Mouse (Mus musculus) limb, embryonic 11.5 days (tissue): ENCODE results near the gene Hoxc5. TPM values are rescaled to one million over a fixed set of nuclear protein-coding genes. Genes with fewer than 3 reads are reported as not detected.

ENCODE experiments used
- ATAC-seq: fragments of 200-750 bp; cut with Nextera tagmentation; 2 replicates; pipeline ENCODE4 v1.8.0; 2017; ENCODE audit warnings: low read depth; ENCODE audit not compliant: insufficient number of reproducible peaks, low FRiP score, low TSS enrichment
- DNase-seq: peaks from one replicate; pipeline ENCODE4 v3.0.0-alpha.2; 2015; ENCODE audit warnings: low spot score
- H3K27ac ChIP-seq: fragments of 300-500 bp; sonication (generic); replicated peaks from 2 replicates; pipeline ENCODE4 v1.5.1; 2014; ENCODE audit warnings: low read depth, mild to moderate bottlenecking, low read length
- H3K27me3 ChIP-seq: fragments of 300-500 bp; sonication (generic); 2 replicates; pipeline ENCODE4 v1.6.1; 2014; ENCODE audit warnings: mild to moderate bottlenecking, low read length, mixed read lengths; ENCODE audit not compliant: control insufficient read depth, insufficient read depth
- H3K36me3 ChIP-seq: fragments of 300-500 bp; sonication (generic); 2 replicates; pipeline ENCODE4 v1.6.1; 2014; ENCODE audit warnings: mild to moderate bottlenecking, low read length, moderate library complexity, mixed read lengths; ENCODE audit not compliant: control insufficient read depth, insufficient read depth
- H3K4me1 ChIP-seq: fragments of 300-500 bp; sonication (generic); 2 replicates; pipeline ENCODE4 v1.6.1; 2014; ENCODE audit warnings: low read length, mixed read lengths; ENCODE audit not compliant: control insufficient read depth, insufficient read depth
- H3K4me2 ChIP-seq: fragments of 300-500 bp; sonication (generic); 2 replicates; pipeline ENCODE4 v1.6.1; 2014; ENCODE audit warnings: low read depth, mild to moderate bottlenecking, moderate library complexity; ENCODE audit not compliant: severe bottlenecking
- H3K4me3 ChIP-seq: fragments of 300-500 bp; sonication (generic); 2 replicates; pipeline ENCODE4 v1.5.1; 2014; ENCODE audit warnings: low read depth, low read length
- H3K9ac ChIP-seq: fragments of 300-500 bp; sonication (generic); 2 replicates; pipeline ENCODE4 v1.6.1; 2014; ENCODE audit warnings: mild to moderate bottlenecking, low read length
- H3K9me3 ChIP-seq: fragments of 300-500 bp; sonication (generic); 2 replicates; pipeline ENCODE4 v1.6.1; 2016; ENCODE audit warnings: low read length; ENCODE audit not compliant: control insufficient read depth
- WGBS: fragments of 180-500 bp; shearing (Covaris S2); extraction: QIAGEN DNeasy Blood & Tissue Kit; methylation state at CpG from one replicate; pipeline ENCODE4 v1.1.7; 2014; 5-methylcytosine and 5-hydroxymethylcytosine counted together
- polyA plus RNA-seq: library from polyadenylated mRNA; unstranded; fragments of >200 nt; fragmentation: Nextera tagmentation; extraction: Ambion mirVana; gene quantifications from 2 replicates; pipeline ENCODE4 v1.2.1, GENCODE M21; 2014

Hoxc5 gene
- polyA plus RNA-seq, 1 experiment from 2014 or later, result 8.3 TPM

- Histone ChIP-seq H3K9ac (peak overlapping the region; percentile 35; the same call in 1 of the 2 replicates), H3K27ac (no peak overlapping the region)
- WGBS, result 25% methylated on average over 1 of the region's 1 CpGs
Measured at GRCm38 (mm10) chr15:102969296-102969695, 2.1 kb downstream of the Hoxc5 start.

GRCm38 (mm10) chr15:102970740-102971139 is 3.5 kb downstream of the Hoxc5 start:
- H3K4me1 ChIP-seq, result peaks cover 12% of the 10 kb centered on the region
- H3K9me3 ChIP-seq, result no peaks in the 10 kb centered on the region
- H3K27ac ChIP-seq, result no peak overlapping the region
- ATAC-seq, result no peak
- peaks cover 76% of the 10 kb centered on the region for H3K27me3 ChIP-seq
- peak overlapping the region; percentile 38 for H3K4me2 ChIP-seq
- under 1% methylated on average over 12 of the region's 12 CpGs for WGBS
- no peak for DNase-seq
- peak overlapping the region; percentile 3 for H3K4me3 ChIP-seq
- H3K9ac ChIP-seq, result peak overlapping the region; percentile 41
- no peaks in the 10 kb centered on the region for H3K36me3 ChIP-seq

More at GRCm38 (mm10) chr15:102969296-102969695, 2.1 kb downstream of the Hoxc5 start:
- H3K36me3 ChIP-seq, result no peaks in the 10 kb centered on the region
- H3K4me2 ChIP-seq, result peak overlapping the region; percentile 38
- H3K9me3 ChIP-seq, result no peaks in the 10 kb centered on the region
- H3K4me1 ChIP-seq, result peaks cover 15% of the 10 kb centered on the region
- no peak for ATAC-seq
- no peak for DNase-seq
- peak overlapping the region; percentile 55; the same call in 1 of the 2 replicates for H3K4me3 ChIP-seq
- H3K27me3 ChIP-seq, result peaks cover 71% of the 10 kb centered on the region

- 1% methylated on average over 21 of the region's 21 CpGs for WGBS
- H3K27me3 ChIP-seq, result peaks cover 70% of the 10 kb centered on the region
- H3K27ac ChIP-seq, result peak overlapping the region; percentile 6
- H3K4me3 ChIP-seq, result peak overlapping the region; percentile 20
- H3K9ac ChIP-seq, result peak overlapping the region; percentile 55
- DNase-seq, result peak; percentile 66
- ATAC-seq, result no peak
- no peaks in the 10 kb centered on the region for H3K9me3 ChIP-seq
- no peaks in the 10 kb centered on the region for H3K36me3 ChIP-seq
- peaks cover 18% of the 10 kb centered on the region for H3K4me1 ChIP-seq
- peak overlapping the region; percentile 56 for H3K4me2 ChIP-seq
Measured at GRCm38 (mm10) chr15:102972254-102972653, 5.0 kb downstream of the Hoxc5 start.

GRCm38 (mm10) chr15:102972753-102973152 is 5.5 kb downstream of the Hoxc5 start:
- 3% methylated on average over 6 of the region's 6 CpGs for WGBS
- no peak for ATAC-seq
- peak overlapping the region; percentile 56 for H3K4me2 ChIP-seq

GRCm38 (mm10) chr15:102975034-102975433 is 7.8 kb downstream of the Hoxc5 start:
- H3K27ac ChIP-seq, result peak overlapping the region; percentile 84; the same call in 1 of the 2 replicates
- no peaks in the 10 kb centered on the region for H3K9me3 ChIP-seq
- no peak for DNase-seq
- WGBS, result 2% methylated on average over 7 of the region's 7 CpGs
- peaks cover 31% of the 10 kb centered on the region for H3K4me1 ChIP-seq
- no peak for ATAC-seq
- H3K27me3 ChIP-seq, result peaks cover 75% of the 10 kb centered on the region
- peak overlapping the region; percentile 53 for H3K4me2 ChIP-seq
- H3K36me3 ChIP-seq, result no peaks in the 10 kb centered on the region
- H3K4me3 ChIP-seq, result peak overlapping the region; percentile 33
- peak overlapping the region; percentile 76 for H3K9ac ChIP-seq

More at GRCm38 (mm10) chr15:102972753-102973152, 5.5 kb downstream of the Hoxc5 start:
- Histone ChIP-seq H3K27ac (peak overlapping the region; percentile 6; the same call in 1 of the 2 replicates), H3K9me3 (no peaks in the 10 kb centered on the region), H3K9ac (peak overlapping the region; percentile 55), H3K4me3 (peak overlapping the region; percentile 20), H3K4me1 (peaks cover 18% of the 10 kb centered on the region), H3K27me3 (peaks cover 68% of the 10 kb centered on the region), H3K36me3 (no peaks in the 10 kb centered on the region)
- no peak for DNase-seq

- H3K27me3 ChIP-seq, result peaks cover 75% of the 10 kb centered on the region
- H3K36me3 ChIP-seq, result no peaks in the 10 kb centered on the region
- DNase-seq (peak; percentile 73), ATAC-seq (no peak)
- H3K4me2 ChIP-seq, result peak overlapping the region; percentile 53
- peak overlapping the region; percentile 84 for H3K27ac ChIP-seq
- no peaks in the 10 kb centered on the region for H3K9me3 ChIP-seq
- under 1% methylated on average over 21 of the region's 21 CpGs for WGBS
- peak overlapping the region; percentile 33 for H3K4me3 ChIP-seq
- peak overlapping the region; percentile 76 for H3K9ac ChIP-seq
- H3K4me1 ChIP-seq, result peaks cover 35% of the 10 kb centered on the region
Measured at GRCm38 (mm10) chr15:102975688-102976111, 8.5 kb downstream of the Hoxc5 start.

GRCm38 (mm10) chr15:102976171-102976570 is 8.9 kb downstream of the Hoxc5 start, which contains the start of gene Hoxc9:
Gene Hoxc9, plus strand, starts transcription at chr15:102976439.
- no peaks in the 10 kb centered on the region for H3K36me3 ChIP-seq
- DNase-seq, result no peak
- peaks cover 75% of the 10 kb centered on the region for H3K27me3 ChIP-seq
- 2% methylated on average over 19 of the region's 20 CpGs for WGBS
- H3K9me3 ChIP-seq, result no peaks in the 10 kb centered on the region
- peak within 1 kb of the TSS; percentile 53 for H3K4me2 ChIP-seq
- peak within 1 kb of the TSS; percentile 84 for H3K27ac ChIP-seq
- ATAC-seq, result no peak
- peaks cover 35% of the 10 kb centered on the region for H3K4me1 ChIP-seq
- peak within 1 kb of the TSS; percentile 76 for H3K9ac ChIP-seq
- H3K4me3 ChIP-seq, result peak within 1 kb of the TSS; percentile 33

- Histone ChIP-seq H3K4me3 (peak overlapping the region; percentile 33), H3K27ac (peak overlapping the region; percentile 84)
Measured at GRCm38 (mm10) chr15:102976631-102977422, 9.6 kb downstream of the Hoxc5 start.

More at GRCm38 (mm10) chr15:102976631-102977422, 9.6 kb downstream of the Hoxc5 start:
- under 1% methylated on average over 37 of the region's 37 CpGs for WGBS
- Histone ChIP-seq H3K27me3 (peaks cover 77% of the 10 kb centered on the region), H3K4me2 (peak overlapping the region; percentile 53), H3K36me3 (no peaks in the 10 kb centered on the region), H3K9ac (peak overlapping the region; percentile 76), H3K9me3 (no peaks in the 10 kb centered on the region), H3K4me1 (peaks cover 39% of the 10 kb centered on the region)
- peak; percentile 69 for DNase-seq
- ATAC-seq, result no peak
